Comparison of ENCODE assay signal across 23 mouse cellular contexts in genomic region chr2:134462321-134462720, GRCm38 (mm10).
DNase-seq lines count a peak whose midpoint lies in the region; ATAC-seq and TF ChIP-seq lines count a peak whose summit lies in the region.
"Had no signal": no experiment of that assay in that cellular context is flagged by ENCODE, and none has a peak within 500 bp of the region (broad histone marks: within the 10 kb centered on the region; RNA-seq: fewer than 3 reads in every experiment).

No protein-coding gene starts in this region.

- peaks cover 22% of the 10 kb centered on the region for H3K4me1 ChIP-seq in liver, embryonic 13.5 days (replicated peaks)
- peaks cover 15% of the 10 kb centered on the region; the same call in 1 of the 2 replicates for H3K4me1 ChIP-seq in liver, embryonic 12.5 days
- H3K4me1 ChIP-seq in liver, embryonic 15.5 days (replicated peaks) = peaks cover 25% of the 10 kb centered on the region
- no peaks in the 10 kb centered on the region for H3K4me1 ChIP-seq in thymus, adult 2 months (replicated peaks; ENCODE audit: control insufficient read depth, insufficient read depth, low read length)
- H3K4me1 ChIP-seq: embryonic facial prominence, embryonic 13.5 days; forebrain, embryonic 10.5 days; forebrain, embryonic 12.5 days had no signal

- H3K36me3 ChIP-seq in liver, embryonic 13.5 days = no peaks in the 10 kb centered on the region
- no peaks in the 10 kb centered on the region for H3K36me3 ChIP-seq in liver, embryonic 12.5 days
- H3K36me3 ChIP-seq in liver, embryonic 15.5 days (replicated peaks) = no peaks in the 10 kb centered on the region
- no peaks in the 10 kb centered on the region for H3K36me3 ChIP-seq in thymus, adult 2 months (ENCODE audit: control insufficient read depth, insufficient read depth, low read length)
- H3K36me3 ChIP-seq: embryonic facial prominence, embryonic 13.5 days; embryonic facial prominence, embryonic 15.5 days; forebrain, embryonic 10.5 days; forebrain, embryonic 12.5 days had no signal

- no peak overlapping the region for H3K4me3 ChIP-seq in liver, embryonic 13.5 days (replicated peaks)
- H3K4me3 ChIP-seq in liver, embryonic 12.5 days = no peak overlapping the region
- H3K4me3 ChIP-seq in liver, embryonic 15.5 days (replicated peaks) = no peak overlapping the region
- H3K4me3 ChIP-seq in thymus, adult 2 months (ENCODE audit: control insufficient read depth, insufficient read depth, low read length) = no peak overlapping the region
- H3K4me3 ChIP-seq: embryonic facial prominence, embryonic 13.5 days; embryonic facial prominence, embryonic 15.5 days; erythroblast, embryonic 14.5 days; forebrain, embryonic 10.5 days; forebrain, embryonic 12.5 days had no signal

- H3K27me3 ChIP-seq in liver, embryonic 13.5 days = no peaks in the 10 kb centered on the region
- no peaks in the 10 kb centered on the region for H3K27me3 ChIP-seq in liver, embryonic 12.5 days (replicated peaks)
- H3K27me3 ChIP-seq in liver, embryonic 15.5 days = no peaks in the 10 kb centered on the region
- no peaks in the 10 kb centered on the region for H3K27me3 ChIP-seq in thymus, adult 2 months (ENCODE audit: control insufficient read depth, insufficient read depth, low read length)
- H3K27me3 ChIP-seq: embryonic facial prominence, embryonic 13.5 days; embryonic facial prominence, embryonic 15.5 days; forebrain, embryonic 12.5 days had no signal

- ATAC-seq in liver, embryonic 13.5 days (ENCODE audit: low read depth) = peak; percentile 67
- no peak for ATAC-seq in liver, embryonic 12.5 days
- peak; percentile 52 for ATAC-seq in liver, embryonic 15.5 days (ENCODE audit: insufficient read depth)
- ATAC-seq: forebrain, embryonic 14.5 days; forebrain, embryonic 16.5 days had no signal

- no peak for TF ChIP-seq CTCF in thymus, adult 2 months (IDR thresholded peaks at IDR 0.05; ENCODE audit: borderline replicate concordance, control insufficient read depth, extremely low read depth, insufficient read depth, low read length, poor library complexity)

- no peak for TF ChIP-seq POLR2A in thymus, adult 2 months (IDR thresholded peaks at IDR 0.05; ENCODE audit: control insufficient read depth, extremely low read depth, insufficient read depth, low read length, poor library complexity)

- no peak overlapping the region for H3K27ac ChIP-seq in liver, embryonic 13.5 days
- no peak overlapping the region for H3K27ac ChIP-seq in liver, embryonic 12.5 days
- H3K27ac ChIP-seq in liver, embryonic 15.5 days (replicated peaks) = no peak overlapping the region
- H3K27ac ChIP-seq in thymus, adult 2 months (ENCODE audit: control insufficient read depth, insufficient read depth, low read length) = no peak overlapping the region
- H3K27ac ChIP-seq: embryonic facial prominence, embryonic 13.5 days; embryonic facial prominence, embryonic 15.5 days; forebrain, embryonic 10.5 days; forebrain, embryonic 12.5 days had no signal

- peak overlapping the region; percentile 11; the same call in 1 of the 2 replicates for H3K4me2 ChIP-seq in liver, embryonic 13.5 days
- H3K4me2 ChIP-seq in liver, embryonic 12.5 days = no peak overlapping the region
- H3K4me2 ChIP-seq in liver, embryonic 15.5 days = peak overlapping the region; percentile 13; the same call in 1 of the 2 replicates
- H3K4me2 ChIP-seq: embryonic facial prominence, embryonic 13.5 days; embryonic facial prominence, embryonic 15.5 days; forebrain, embryonic 12.5 days had no signal

- H3K9me3 ChIP-seq in liver, embryonic 13.5 days (replicated peaks) = no peaks in the 10 kb centered on the region
- no peaks in the 10 kb centered on the region for H3K9me3 ChIP-seq in liver, embryonic 12.5 days (replicated peaks)
- no peaks in the 10 kb centered on the region for H3K9me3 ChIP-seq in liver, embryonic 15.5 days (replicated peaks)
- H3K9me3 ChIP-seq: embryonic facial prominence, embryonic 13.5 days; embryonic facial prominence, embryonic 15.5 days; forebrain, embryonic 10.5 days; forebrain, embryonic 12.5 days had no signal

- no peak overlapping the region for H3K9ac ChIP-seq in liver, embryonic 13.5 days
- no peak overlapping the region for H3K9ac ChIP-seq in liver, embryonic 12.5 days
- no peak overlapping the region for H3K9ac ChIP-seq in liver, embryonic 15.5 days
- H3K9ac ChIP-seq: embryonic facial prominence, embryonic 13.5 days; embryonic facial prominence, embryonic 15.5 days; forebrain, embryonic 12.5 days had no signal

- DNase-seq in liver, embryonic 13.5 days = no peak
- DNase-seq in liver = no peak
- DNase-seq in A20 (ENCODE audit: low read depth, low spot score) = peak; percentile 54
- DNase-seq in thymus, adult 2 months = no peak
- DNase-seq: adrenal gland, adult 2 months; adrenal gland, postnatal 10 days; adrenal gland, postnatal 25 days; cerebellum, adult 11 months; cerebellum, adult 18-20 months; cerebellum, adult 8-10 months; cerebellum, adult 9-11 months; cerebellum, postnatal 14 days; cerebellum, postnatal 36 days; embryo, embryonic 11 days had no signal

- WGBS in liver, embryonic 13.5 days (ENCODE audit: insufficient replicate concordance) = 37% methylated on average over 6 of the region's 6 CpGs
- WGBS in liver, embryonic 12.5 days (ENCODE audit: insufficient replicate concordance) = 51% methylated on average over 6 of the region's 6 CpGs
- 28% methylated on average over 6 of the region's 6 CpGs for WGBS in liver, embryonic 15.5 days (ENCODE audit: insufficient replicate concordance)
- 90% methylated on average over 6 of the region's 6 CpGs for WGBS in thymus, adult 2 months
